Mouse (Mus musculus): ENCODE results near the gene Elp4. TPM values are rescaled to one million over a fixed set of nuclear protein-coding genes. Genes with fewer than 3 reads are reported as not detected.

Gene Elp4
- polyA plus RNA-seq, 1 experiment from 2014 or later = 37.0 TPM

DNA sequence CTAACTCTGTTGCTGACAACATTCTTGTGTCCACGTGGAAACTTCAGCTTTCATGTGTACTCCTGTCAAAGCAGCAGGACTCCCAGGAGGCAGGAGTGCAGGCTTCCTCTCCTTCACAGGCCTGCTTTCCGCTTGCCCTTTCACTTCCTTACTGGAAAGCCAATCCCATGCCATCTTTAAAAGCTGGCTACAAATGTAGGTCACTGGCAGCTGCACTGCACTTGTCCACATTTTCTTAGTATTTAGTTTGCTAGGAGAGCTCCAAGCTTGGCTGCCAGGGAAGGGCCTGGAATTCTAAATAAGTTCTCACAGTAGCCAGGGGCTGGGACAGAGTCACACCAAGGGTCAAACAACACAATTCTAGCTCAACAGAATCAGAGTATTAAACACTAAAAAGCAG is 49.6 kb downstream of the Elp4 start:
- ATAC-seq = no peak
- no peak overlapping the region for H3K4me2 ChIP-seq (replicated peaks)
- no peak overlapping the region for H3K4me3 ChIP-seq (replicated peaks)
- no peaks in the 10 kb centered on the region for H3K9me3 ChIP-seq
- no peak overlapping the region for H3K27ac ChIP-seq
- no peak overlapping the region for H3K9ac ChIP-seq
- H3K27me3 ChIP-seq (replicated peaks) = no peaks in the 10 kb centered on the region
- WGBS = 60% methylated on average over 2 of the region's 2 CpGs
- no peaks in the 10 kb centered on the region for H3K36me3 ChIP-seq
- no peaks in the 10 kb centered on the region for H3K4me1 ChIP-seq (replicated peaks)

DNA sequence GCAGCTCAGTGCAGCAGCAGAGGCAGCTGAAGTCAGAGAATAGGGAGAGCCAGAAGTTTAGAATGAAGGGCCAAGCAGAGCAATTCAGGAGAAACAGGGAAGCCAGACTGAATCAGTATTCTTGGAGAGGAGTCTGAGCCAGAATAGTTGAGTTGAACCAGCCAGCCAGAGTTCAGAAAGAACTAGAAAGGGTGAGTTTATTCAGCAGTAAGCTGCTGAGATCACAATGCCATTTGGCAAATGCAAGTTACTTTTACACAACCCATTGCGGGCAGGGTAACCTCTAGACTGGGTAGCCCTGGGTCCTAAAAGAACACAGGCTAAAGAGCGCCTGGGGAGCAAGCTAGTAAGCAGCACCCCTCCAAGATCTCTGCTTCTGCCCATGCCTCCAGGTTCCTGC is 51.4 kb downstream of the Elp4 start:
- no peaks in the 10 kb centered on the region for H3K27me3 ChIP-seq (replicated peaks)
- H3K4me3 ChIP-seq (replicated peaks) = no peak overlapping the region
- H3K4me2 ChIP-seq (replicated peaks) = no peak overlapping the region
- no peak overlapping the region for H3K9ac ChIP-seq
- WGBS = 98% methylated on average over 2 of the region's 2 CpGs
- no peaks in the 10 kb centered on the region for H3K36me3 ChIP-seq
- no peak overlapping the region for H3K27ac ChIP-seq
- H3K4me1 ChIP-seq (replicated peaks) = no peaks in the 10 kb centered on the region
- no peak for ATAC-seq
- H3K9me3 ChIP-seq = no peaks in the 10 kb centered on the region

DNA sequence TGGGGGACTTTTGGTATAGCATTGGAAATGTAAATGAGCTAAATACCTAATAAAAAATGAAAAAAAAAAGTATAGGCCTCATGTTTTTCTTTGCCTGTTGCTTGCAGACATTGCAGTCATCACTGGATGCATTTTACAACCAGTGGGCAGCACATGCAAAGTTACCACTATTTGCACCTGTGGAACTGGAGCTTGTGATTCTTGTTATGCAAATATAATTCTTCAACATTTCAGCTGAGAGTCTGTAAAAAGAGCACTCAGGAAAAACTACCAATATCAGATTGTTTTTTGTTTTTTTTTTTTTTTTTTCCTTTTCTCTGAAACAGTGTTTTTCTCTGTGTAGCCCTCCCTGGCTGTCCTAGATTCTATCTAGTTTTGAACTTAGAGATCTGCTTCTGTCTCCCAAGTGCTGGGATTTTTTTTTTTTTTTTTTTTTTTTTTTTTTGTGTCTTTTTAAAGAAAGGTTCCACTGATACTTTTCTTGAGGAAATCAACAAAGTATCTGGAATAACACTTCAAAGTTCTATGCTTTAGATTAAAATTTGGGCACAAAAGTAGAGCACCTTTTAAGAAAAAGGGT is 52.6 kb downstream of the Elp4 start:
- Histone ChIP-seq H3K27me3 (replicated peaks) (no peaks in the 10 kb centered on the region), H3K4me3 (replicated peaks) (no peak overlapping the region), H3K36me3 (no peaks in the 10 kb centered on the region), H3K4me2 (replicated peaks) (no peak overlapping the region), H3K9me3 (no peaks in the 10 kb centered on the region), H3K4me1 (replicated peaks) (no peaks in the 10 kb centered on the region), H3K27ac (no peak overlapping the region), H3K9ac (no peak overlapping the region)
- ATAC-seq = no peak

DNA sequence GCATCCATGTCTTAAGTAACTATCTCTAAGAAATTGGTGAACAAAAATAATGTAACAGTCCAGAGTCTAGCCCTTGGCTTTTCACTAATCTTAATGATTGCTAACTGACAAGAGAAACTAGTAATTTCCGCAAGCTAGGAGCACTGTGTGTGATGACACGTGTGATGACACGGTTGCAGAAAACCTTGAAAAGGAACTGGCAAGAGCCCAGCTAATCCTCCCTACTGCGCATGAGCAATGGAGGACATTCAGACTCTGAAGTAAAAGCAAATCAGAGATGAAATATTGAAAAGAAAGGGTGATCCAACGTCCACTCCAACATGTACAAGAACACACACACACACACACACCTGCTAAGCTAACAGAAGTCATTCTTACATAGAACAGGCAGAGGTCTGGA is 61.2 kb downstream of the Elp4 start:
- no peak overlapping the region for H3K4me2 ChIP-seq (replicated peaks)
- no peaks in the 10 kb centered on the region for H3K9me3 ChIP-seq
- H3K36me3 ChIP-seq = no peaks in the 10 kb centered on the region
- WGBS = 86% methylated on average over 5 of the region's 5 CpGs
- H3K4me3 ChIP-seq (replicated peaks) = no peak overlapping the region
- no peaks in the 10 kb centered on the region for H3K27me3 ChIP-seq (replicated peaks)
- H3K4me1 ChIP-seq (replicated peaks) = no peaks in the 10 kb centered on the region
- H3K27ac ChIP-seq = no peak overlapping the region
- no peak for ATAC-seq
- H3K9ac ChIP-seq = no peak overlapping the region

DNA sequence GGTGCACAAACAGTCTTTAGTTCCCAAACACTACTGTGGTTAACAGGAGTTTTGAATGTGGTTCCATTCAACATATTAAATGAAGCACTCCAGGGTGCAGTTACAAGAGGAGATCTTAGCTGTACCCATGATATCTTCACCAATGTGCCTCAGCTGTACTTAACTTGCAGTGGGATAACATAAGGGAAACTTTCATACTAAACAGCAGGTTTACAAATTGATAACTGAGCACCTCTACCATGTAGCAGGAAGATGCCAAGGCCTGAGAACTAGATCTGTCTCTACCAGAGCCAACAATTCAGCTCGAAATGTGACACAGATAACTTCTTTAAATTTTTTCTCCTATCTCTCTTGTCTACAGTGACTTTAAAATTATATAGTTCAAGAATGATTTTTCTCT is 86.4 kb downstream of the Elp4 start:
- H3K9ac ChIP-seq = no peak overlapping the region
- H3K4me2 ChIP-seq (replicated peaks) = no peak overlapping the region
- no peaks in the 10 kb centered on the region for H3K27me3 ChIP-seq (replicated peaks)
- H3K9me3 ChIP-seq = no peaks in the 10 kb centered on the region
- H3K36me3 ChIP-seq = no peaks in the 10 kb centered on the region
- no peaks in the 10 kb centered on the region for H3K4me1 ChIP-seq (replicated peaks)
- no peak for ATAC-seq
- H3K4me3 ChIP-seq (replicated peaks) = no peak overlapping the region
- no peak overlapping the region for H3K27ac ChIP-seq
- WGBS = 85% methylated on average over 1 of the region's 1 CpGs

DNA sequence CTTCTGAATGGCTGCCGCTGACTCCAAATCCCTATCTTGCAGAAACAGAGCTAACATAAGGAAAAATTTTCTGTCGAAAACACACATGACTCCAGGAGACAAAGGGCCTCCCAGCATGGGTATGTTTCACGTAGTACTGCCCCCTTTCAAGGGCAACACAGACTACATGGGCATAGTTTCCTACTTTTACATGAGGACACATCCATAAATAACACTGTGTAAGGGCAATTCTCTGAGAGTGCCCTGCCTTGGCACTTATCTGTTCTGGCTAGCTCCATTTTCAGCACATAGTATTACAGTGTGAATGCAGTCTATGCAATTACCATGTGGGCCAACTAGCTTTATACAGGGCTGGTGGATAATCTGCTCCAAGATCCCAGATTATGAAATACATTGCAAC is 89.2 kb downstream of the Elp4 start:
- ATAC-seq = no peak; the same call in 1 of the 2 replicates
- H3K9me3 ChIP-seq = no peaks in the 10 kb centered on the region
- no peaks in the 10 kb centered on the region for H3K36me3 ChIP-seq
- no peak overlapping the region for H3K4me2 ChIP-seq (replicated peaks)
- H3K9ac ChIP-seq = no peak overlapping the region
- no peaks in the 10 kb centered on the region for H3K27me3 ChIP-seq (replicated peaks)
- no peaks in the 10 kb centered on the region for H3K4me1 ChIP-seq (replicated peaks)
- 46% methylated on average over 3 of the region's 3 CpGs for WGBS
- no peak overlapping the region for H3K27ac ChIP-seq
- no peak overlapping the region for H3K4me3 ChIP-seq (replicated peaks)

DNA sequence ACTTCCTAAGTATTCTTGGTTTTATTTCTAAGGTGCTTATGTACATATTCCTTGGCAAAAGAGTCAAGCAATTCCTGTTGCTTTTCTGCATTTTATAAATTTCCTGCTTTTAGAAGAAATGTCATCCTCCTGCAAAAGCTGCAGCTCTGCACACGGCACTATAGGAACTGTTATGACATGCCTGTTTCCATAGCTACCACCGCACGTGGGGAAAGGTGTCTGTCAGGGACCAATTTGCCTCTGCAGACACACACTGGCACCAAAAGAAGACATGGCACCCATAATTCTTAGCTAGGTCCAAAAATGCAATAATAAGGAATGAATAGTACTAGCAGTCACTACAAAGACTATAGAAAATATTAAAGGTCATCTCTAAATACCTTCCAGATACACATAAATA is 91.3 kb downstream of the Elp4 start:
- Histone ChIP-seq H3K9me3 (no peaks in the 10 kb centered on the region), H3K36me3 (no peaks in the 10 kb centered on the region), H3K9ac (no peak overlapping the region), H3K27ac (no peak overlapping the region), H3K4me2 (replicated peaks) (no peak overlapping the region), H3K4me3 (replicated peaks) (no peak overlapping the region), H3K27me3 (replicated peaks) (no peaks in the 10 kb centered on the region), H3K4me1 (replicated peaks) (no peaks in the 10 kb centered on the region)
- ATAC-seq = no peak
- 67% methylated on average over 3 of the region's 3 CpGs for WGBS

DNA sequence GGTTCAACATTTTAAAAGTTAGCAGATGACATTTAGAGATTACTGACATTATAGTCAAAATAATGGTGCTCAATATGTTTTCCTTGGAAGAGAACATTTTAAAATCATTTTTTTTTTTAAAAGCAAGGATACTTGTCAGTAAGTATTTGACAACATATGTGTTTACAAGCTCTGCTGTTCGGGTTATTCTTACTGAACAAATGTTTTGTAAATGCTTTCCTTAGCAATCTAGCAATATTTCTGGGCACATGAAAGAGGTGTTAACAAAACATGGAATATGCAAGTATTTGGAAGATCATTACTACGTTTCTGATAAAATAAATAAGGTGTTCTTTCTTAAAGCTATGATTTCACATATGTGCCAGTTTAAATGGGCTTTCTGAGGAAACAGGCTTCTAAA is 94.1 kb downstream of the Elp4 start:
- Histone ChIP-seq H3K27ac (no peak overlapping the region), H3K4me3 (replicated peaks) (no peak overlapping the region), H3K4me1 (replicated peaks) (no peaks in the 10 kb centered on the region), H3K27me3 (replicated peaks) (no peaks in the 10 kb centered on the region), H3K9me3 (no peaks in the 10 kb centered on the region), H3K36me3 (no peaks in the 10 kb centered on the region), H3K9ac (no peak overlapping the region), H3K4me2 (replicated peaks) (no peak overlapping the region)
- ATAC-seq = no peak
- 83% methylated on average over 2 of the region's 2 CpGs for WGBS

DNA sequence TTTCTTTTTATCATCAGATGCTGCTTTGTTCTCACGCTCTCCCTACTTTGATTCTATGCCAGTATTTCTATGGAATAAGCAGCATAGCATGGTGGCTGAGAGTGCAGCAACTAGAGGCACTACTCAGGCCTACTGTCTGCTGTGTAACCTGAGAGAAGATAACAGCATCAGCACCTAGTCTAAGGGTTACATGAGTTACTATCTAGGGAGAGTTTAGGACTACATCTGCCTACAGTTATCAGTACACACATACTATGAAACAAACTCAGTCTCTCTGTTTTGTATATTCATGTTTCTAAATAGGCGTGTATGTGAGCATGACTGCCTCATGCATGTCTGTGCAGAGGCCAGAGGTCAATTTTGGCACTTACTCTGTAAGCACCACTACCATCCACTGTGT is 97.8 kb downstream of the Elp4 start:
- Histone ChIP-seq H3K9me3 (no peaks in the 10 kb centered on the region), H3K27me3 (replicated peaks) (no peaks in the 10 kb centered on the region), H3K4me3 (replicated peaks) (no peak overlapping the region), H3K4me1 (replicated peaks) (no peaks in the 10 kb centered on the region), H3K9ac (no peak overlapping the region), H3K27ac (no peak overlapping the region), H3K4me2 (replicated peaks) (no peak overlapping the region), H3K36me3 (no peaks in the 10 kb centered on the region)
- no peak for ATAC-seq
- WGBS = 88% methylated on average over 2 of the region's 2 CpGs

DNA sequence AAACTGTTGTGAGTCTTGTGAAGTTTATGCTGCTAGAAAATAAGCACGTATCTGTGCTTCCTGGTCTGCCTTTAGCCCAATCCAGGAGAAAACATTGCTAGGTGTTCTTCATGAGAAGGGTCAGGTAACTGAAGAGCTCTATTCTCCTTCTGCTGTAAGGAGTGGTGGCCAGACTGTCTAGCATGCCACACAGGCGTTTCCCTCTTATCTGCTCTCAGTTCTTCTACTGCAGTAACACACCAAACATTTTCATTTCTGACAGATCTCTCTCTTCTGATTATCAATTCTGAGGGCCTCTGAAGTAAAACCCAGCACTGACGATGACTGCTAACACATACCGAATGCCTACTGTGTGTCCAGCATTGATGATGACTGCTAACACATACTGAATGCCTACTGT is 98.3 kb downstream of the Elp4 start:
- Histone ChIP-seq H3K4me3 (replicated peaks) (no peak overlapping the region), H3K4me1 (replicated peaks) (no peaks in the 10 kb centered on the region), H3K4me2 (replicated peaks) (no peak overlapping the region), H3K9ac (no peak overlapping the region), H3K9me3 (no peaks in the 10 kb centered on the region), H3K27ac (no peak overlapping the region), H3K27me3 (replicated peaks) (no peaks in the 10 kb centered on the region), H3K36me3 (no peaks in the 10 kb centered on the region)
- 87% methylated on average over 4 of the region's 4 CpGs for WGBS
- ATAC-seq = no peak

DNA sequence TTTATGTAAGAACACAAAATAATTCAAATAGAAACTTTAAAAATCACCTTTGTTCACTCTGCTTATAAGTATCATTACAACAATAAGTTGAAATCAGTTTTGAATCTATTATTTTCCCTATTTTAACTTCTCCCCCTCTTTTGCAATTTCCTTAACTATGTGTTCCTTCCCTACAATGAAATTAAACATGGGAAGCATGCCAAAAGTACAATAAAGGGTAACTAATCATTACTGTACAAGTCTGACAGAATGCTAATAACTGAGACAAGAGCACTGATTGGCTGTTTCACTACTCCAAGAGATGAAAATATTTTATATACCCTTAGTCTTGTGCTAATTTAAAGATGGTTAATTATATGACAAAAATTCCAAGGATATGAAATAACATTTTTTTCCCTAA is 99.2 kb downstream of the Elp4 start:
- H3K4me2 ChIP-seq (replicated peaks) = no peak overlapping the region
- ATAC-seq = no peak
- no peaks in the 10 kb centered on the region for H3K27me3 ChIP-seq (replicated peaks)
- no peaks in the 10 kb centered on the region for H3K36me3 ChIP-seq
- no peaks in the 10 kb centered on the region for H3K4me1 ChIP-seq (replicated peaks)
- H3K9me3 ChIP-seq = no peaks in the 10 kb centered on the region
- H3K4me3 ChIP-seq (replicated peaks) = no peak overlapping the region
- no peak overlapping the region for H3K9ac ChIP-seq
- H3K27ac ChIP-seq = no peak overlapping the region

DNA sequence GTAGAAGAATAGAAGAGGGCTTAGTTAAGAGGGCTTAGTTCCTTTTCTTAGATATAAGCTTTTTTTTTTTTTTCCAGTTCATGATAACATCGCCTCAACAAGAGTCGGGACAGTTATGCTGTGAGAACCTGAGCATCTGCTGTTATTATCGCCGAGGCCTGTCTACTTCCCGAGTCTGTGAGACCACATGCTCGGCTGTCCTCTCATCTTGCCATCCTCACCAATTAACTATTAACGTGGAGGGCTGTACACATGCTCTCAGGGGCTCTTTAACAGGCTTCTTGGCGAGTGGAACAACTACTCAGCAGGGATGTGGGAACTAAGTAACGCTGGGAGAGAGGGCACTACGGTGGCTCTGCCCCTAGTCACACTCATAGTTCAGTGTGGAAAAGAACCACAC is 99.9 kb downstream of the Elp4 start:
- no peak overlapping the region for H3K27ac ChIP-seq
- no peaks in the 10 kb centered on the region for H3K36me3 ChIP-seq
- no peaks in the 10 kb centered on the region for H3K9me3 ChIP-seq
- no peaks in the 10 kb centered on the region for H3K27me3 ChIP-seq (replicated peaks)
- no peaks in the 10 kb centered on the region for H3K4me1 ChIP-seq (replicated peaks)
- ATAC-seq = no peak
- no peak overlapping the region for H3K4me3 ChIP-seq (replicated peaks)
- H3K4me2 ChIP-seq (replicated peaks) = no peak overlapping the region
- no peak overlapping the region for H3K9ac ChIP-seq
- WGBS = 65% methylated on average over 10 of the region's 10 CpGs

DNA sequence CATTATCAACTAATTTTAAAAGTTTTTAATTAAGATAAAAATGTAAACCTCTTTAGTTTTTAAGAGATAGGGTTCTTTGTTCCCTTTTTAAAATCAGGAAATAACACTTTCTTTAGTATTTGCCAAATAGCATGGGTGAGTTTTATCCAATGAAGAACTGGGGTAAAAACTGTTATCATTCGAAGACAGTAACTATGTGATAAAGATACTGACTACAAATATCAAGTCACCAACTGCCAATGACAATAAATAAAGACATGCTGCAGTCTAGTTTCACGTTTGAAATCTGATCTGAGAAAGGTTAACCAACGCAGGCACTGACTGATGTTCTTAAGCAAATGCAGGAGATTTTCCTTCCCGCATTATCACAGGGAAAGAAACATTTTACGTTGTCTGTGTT is 100.9 kb downstream of the Elp4 start:
- no peak overlapping the region for H3K4me3 ChIP-seq (replicated peaks)
- H3K27ac ChIP-seq = no peak overlapping the region
- no peaks in the 10 kb centered on the region for H3K36me3 ChIP-seq
- H3K9me3 ChIP-seq = no peaks in the 10 kb centered on the region
- no peaks in the 10 kb centered on the region for H3K27me3 ChIP-seq (replicated peaks)
- 48% methylated on average over 5 of the region's 5 CpGs for WGBS
- H3K9ac ChIP-seq = no peak overlapping the region
- H3K4me1 ChIP-seq (replicated peaks) = no peaks in the 10 kb centered on the region
- H3K4me2 ChIP-seq (replicated peaks) = no peak overlapping the region
- no peak for ATAC-seq

DNA sequence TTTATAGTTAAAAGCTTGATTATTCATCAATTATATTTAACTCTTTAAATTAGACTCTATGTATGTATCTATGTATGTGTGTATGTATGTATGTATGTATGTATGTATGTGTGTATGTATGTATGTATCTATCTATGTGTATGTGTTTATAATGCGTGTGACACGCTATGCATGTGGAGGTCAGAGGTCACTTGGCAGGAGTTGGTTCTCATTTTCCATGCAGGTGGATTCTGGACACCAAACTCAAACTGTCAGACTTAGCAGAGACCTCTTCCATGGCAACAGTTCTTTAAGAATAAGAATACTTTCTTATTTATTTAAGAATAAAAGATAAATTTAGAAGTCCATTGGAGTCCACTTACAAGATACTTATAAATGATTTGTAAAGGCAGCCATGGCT is 101.5 kb downstream of the Elp4 start:
- Histone ChIP-seq H3K27me3 (replicated peaks) (no peaks in the 10 kb centered on the region), H3K4me3 (replicated peaks) (no peak overlapping the region), H3K4me2 (replicated peaks) (no peak overlapping the region), H3K9ac (no peak overlapping the region), H3K27ac (no peak overlapping the region), H3K9me3 (no peaks in the 10 kb centered on the region), H3K4me1 (replicated peaks) (no peaks in the 10 kb centered on the region), H3K36me3 (no peaks in the 10 kb centered on the region)
- 97% methylated on average over 2 of the region's 2 CpGs for WGBS
- no peak for ATAC-seq
